Mouse (Mus musculus): ENCODE results near the gene Gbe1.

The Gbe1 gene

GRCm38 (mm10) chr16:70358326-70358725, 44.6 kb downstream of the Gbe1 start:
- DNase-seq (ENCODE audit: low spot score), result no peak

GRCm38 (mm10) chr16:70365229-70365628, 51.5 kb downstream of the Gbe1 start:
- DNase-seq (ENCODE audit: low spot score), result no peak

- DNase-seq (ENCODE audit: low spot score), result no peak
Observed at GRCm38 (mm10) chr16:70381045-70381444, 67.3 kb downstream of the Gbe1 start.

GRCm38 (mm10) chr16:70385494-70385893, 71.7 kb downstream of the Gbe1 start:
- no peak for DNase-seq (ENCODE audit: low spot score)

GRCm38 (mm10) chr16:70387385-70387784, 73.6 kb downstream of the Gbe1 start:
- no peak for DNase-seq (ENCODE audit: low spot score)

GRCm38 (mm10) chr16:70395276-70395675, 81.5 kb downstream of the Gbe1 start:
- DNase-seq (ENCODE audit: low spot score), result no peak

- no peak for DNase-seq (ENCODE audit: low spot score)
Observed at GRCm38 (mm10) chr16:70407780-70408179, 94.0 kb downstream of the Gbe1 start.

- DNase-seq (ENCODE audit: low spot score), result no peak
Observed at GRCm38 (mm10) chr16:70421077-70421476, 107.3 kb downstream of the Gbe1 start.

- DNase-seq (ENCODE audit: low spot score), result no peak
Observed at GRCm38 (mm10) chr16:70449520-70449919, 135.8 kb downstream of the Gbe1 start.

GRCm38 (mm10) chr16:70475583-70475982, 161.8 kb downstream of the Gbe1 start:
- DNase-seq (ENCODE audit: low spot score), result no peak

- DNase-seq (ENCODE audit: low spot score), result no peak
Observed at GRCm38 (mm10) chr16:70476161-70476560, 162.4 kb downstream of the Gbe1 start.

- DNase-seq (ENCODE audit: low spot score), result no peak
Observed at GRCm38 (mm10) chr16:70480494-70480893, 166.7 kb downstream of the Gbe1 start.

- DNase-seq (ENCODE audit: low spot score), result no peak
Observed at GRCm38 (mm10) chr16:70506457-70506856, 192.7 kb downstream of the Gbe1 start.

GRCm38 (mm10) chr16:70510938-70511337, 197.2 kb downstream of the Gbe1 start:
- no peak for DNase-seq (ENCODE audit: low spot score)

- no peak for DNase-seq (ENCODE audit: low spot score)
Observed at GRCm38 (mm10) chr16:70522861-70523260, 209.1 kb downstream of the Gbe1 start.

- no peak for DNase-seq (ENCODE audit: low spot score)
Observed at GRCm38 (mm10) chr16:70523566-70523965, 209.8 kb downstream of the Gbe1 start.

- no peak for DNase-seq (ENCODE audit: low spot score)
Observed at GRCm38 (mm10) chr16:70524273-70524672, 210.5 kb downstream of the Gbe1 start.

- DNase-seq (ENCODE audit: low spot score), result no peak
Observed at GRCm38 (mm10) chr16:70527224-70527623, 213.5 kb downstream of the Gbe1 start.

GRCm38 (mm10) chr16:70535224-70535623, 221.5 kb downstream of the Gbe1 start:
- DNase-seq (ENCODE audit: low spot score), result no peak

- DNase-seq (ENCODE audit: low spot score), result no peak
Observed at GRCm38 (mm10) chr16:70550835-70551234, 237.1 kb downstream of the Gbe1 start.

GRCm38 (mm10) chr16:70561635-70562348, 248.0 kb downstream of the Gbe1 start:
- DNase-seq (ENCODE audit: low spot score), result no peak

- DNase-seq (ENCODE audit: low spot score), result no peak
Observed at GRCm38 (mm10) chr16:70562574-70562973, 248.8 kb downstream of the Gbe1 start.

- no peak for DNase-seq (ENCODE audit: low spot score)
Observed at GRCm38 (mm10) chr16:70563456-70563855, 249.7 kb downstream of the Gbe1 start.
